Mouse (Mus musculus) embryo, embryonic 10 days (tissue): ENCODE results near the gene Pde1c.
A peak's percentile ranks its signal among the peaks of the same experiment; 100 is the strongest.

Source experiments
- DNase-seq: peaks from one replicate; pipeline ENCODE4 v3.0.0-alpha.2; 2015; ENCODE audit warnings: low spot score

Pde1c gene

DNA sequence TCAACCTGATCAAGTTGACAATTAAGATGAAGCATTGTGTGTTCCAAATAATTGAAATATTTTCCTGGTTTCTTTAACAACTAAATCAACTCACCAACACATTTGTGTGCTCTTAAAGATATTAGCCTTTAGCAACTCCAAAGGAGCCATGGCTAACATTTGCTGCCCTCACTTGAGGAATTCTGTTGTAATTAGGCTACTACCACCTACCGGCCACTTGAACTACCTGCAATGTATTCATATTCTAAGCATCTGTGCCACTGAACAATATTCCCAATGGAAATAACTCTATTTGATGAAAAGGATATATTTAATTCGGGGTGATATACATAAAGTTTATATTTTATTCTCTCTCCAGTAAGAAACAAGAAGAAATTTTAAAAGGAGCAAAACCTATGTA is 121.0 kb downstream of the Pde1c start:
- DNase-seq, result peak; percentile 62

DNA sequence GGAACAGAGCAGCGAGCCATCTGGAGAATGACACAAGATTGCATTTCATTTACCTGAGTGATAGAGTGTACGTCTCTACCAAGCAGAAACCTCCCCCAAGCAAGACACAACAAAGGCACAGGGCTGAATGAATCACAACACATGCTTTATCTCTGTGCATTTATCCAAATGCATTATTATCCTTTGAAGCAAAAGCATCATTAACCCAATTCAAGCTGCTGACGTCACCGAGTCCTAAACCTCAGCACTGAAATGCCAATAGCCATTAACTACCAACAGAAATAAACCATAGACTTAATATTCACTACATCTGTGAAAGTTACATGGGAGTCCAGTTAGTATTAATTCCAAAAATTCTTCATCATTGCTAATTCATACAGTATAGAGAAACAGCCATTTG is 127.4 kb downstream of the Pde1c start:
- DNase-seq, result no peak

DNA sequence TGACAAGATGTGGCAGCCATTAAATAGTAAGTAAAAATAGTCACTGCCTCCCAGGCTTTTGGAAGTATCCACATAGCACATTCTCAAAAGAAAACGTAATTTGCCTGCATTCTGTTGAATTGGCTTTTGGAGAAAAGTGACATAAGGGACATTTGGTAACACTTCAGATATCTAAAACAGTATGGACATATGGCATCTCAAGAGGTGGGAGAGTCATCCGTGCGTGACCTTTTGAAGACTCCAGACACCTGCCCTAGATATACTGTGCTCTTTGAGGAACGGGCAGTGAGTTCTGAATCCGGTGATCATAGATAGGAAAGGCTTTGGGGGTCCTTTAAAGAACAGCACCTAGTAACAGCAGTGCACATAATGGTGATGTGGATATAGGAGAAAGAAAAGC is 143.1 kb downstream of the Pde1c start:
- no peak for DNase-seq

DNA sequence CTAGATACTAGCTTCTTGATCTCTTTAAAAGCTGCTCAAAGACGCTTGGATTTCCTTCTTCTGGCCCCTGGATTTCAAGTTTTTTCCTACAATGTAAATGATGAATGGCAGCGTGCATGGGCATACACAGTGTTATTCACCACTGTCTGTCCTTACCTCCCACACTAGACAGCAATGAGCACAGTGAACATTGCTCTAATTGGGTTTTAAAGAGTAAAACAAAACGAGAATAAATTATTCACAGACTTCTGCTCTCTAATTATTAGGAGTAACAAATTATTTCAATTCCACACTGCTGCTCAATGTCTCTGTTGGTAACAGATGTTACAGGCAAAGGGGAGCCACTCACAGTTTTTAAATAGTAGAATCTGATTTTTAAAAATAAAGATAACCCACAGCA is 146.0 kb downstream of the Pde1c start:
- no peak for DNase-seq

DNA sequence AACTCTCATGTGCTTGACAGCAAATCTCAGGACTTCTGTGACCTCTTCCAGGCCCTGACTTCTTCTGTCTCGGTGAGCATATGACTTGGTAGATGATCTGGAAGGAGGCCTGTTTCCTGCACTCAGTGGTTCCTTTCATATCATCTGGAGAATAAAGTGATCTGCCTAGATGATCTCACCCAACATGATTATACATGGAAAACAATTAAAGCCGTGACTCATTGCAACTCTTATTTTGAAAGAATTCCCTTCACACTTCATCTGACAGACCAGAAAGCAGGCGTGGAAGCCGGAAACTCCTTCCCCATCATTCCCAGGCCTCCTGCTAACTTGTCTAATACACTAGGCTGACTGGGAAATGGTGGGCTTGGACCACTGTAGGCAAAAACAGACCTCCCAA is 152.7 kb downstream of the Pde1c start:
- no peak for DNase-seq

DNA sequence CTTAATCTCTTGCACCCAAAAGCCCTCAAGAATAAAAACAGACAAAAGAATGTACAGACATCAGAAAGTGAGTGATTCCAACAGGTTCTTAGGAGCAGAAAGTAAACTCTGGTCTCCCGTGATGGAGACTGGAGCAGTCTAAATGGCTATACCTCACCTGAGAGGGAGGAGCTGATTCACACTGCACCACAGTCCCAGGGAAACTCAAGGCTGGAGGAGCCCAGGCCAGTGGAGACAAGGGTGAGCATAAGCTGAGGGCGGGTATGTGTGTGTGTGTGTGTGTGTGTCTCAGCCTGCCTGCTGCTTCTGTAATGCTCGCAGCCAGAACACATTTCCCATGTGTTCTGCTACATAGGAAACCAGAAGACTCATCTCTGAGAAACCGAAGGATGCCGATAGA is 179.7 kb downstream of the Pde1c start:
- DNase-seq, result no peak

DNA sequence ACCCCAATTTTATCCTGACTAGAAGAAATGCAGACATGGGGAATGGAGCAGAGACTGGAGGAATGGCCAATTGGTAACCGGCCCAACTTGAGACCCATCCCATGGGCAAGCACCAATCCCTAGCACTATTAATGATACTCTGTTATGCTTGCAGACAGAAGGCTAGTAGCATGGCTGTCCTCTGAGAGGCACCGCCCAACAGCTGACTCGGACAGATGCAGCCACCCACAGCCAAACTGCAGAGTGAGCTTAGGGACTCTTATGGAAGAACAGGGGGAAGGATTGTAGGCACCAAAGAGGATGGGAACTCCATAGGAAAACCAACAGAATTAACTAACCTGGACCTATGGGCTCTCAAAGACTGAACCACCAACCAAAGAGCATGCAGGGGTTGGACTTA is 192.5 kb downstream of the Pde1c start:
- DNase-seq, result no peak

DNA sequence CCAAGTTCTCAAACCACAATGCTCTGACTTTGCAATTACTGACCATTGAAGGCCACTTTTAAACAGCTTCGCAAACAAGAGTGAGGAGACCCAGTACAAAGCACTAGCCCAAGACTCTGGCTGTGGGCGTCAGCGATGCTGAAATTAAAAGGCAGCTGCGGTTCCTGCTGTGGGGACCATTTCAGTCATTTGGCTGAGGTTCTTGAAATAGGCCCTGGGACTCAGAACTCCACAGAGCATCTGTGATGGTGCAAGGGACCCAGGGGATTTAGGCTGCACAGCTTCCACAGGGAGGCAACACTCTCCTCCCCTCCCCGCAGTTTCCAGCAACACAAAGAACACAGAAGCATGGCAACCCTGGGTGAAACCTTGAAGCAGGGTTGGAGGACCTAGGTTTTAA is 194.7 kb downstream of the Pde1c start:
- no peak for DNase-seq

DNA sequence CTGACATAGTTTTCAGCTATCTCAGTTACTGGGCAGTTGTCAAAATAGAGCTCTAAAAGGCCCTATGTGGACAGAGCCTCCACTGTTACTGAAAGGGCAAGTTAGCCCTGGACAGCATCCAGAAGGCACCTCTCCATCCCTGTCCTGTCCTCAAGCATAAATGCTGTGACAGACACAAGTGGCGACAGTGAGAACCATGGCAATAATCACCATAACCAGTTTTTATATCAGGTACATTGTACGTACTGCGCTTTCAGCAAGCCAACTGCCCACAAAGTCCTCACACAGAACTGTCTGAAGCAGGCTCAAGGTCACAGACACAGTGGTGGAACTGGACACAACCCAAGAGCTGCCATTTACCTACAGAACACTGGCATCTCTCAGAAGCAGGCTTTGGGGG is 195.2 kb downstream of the Pde1c start:
- no peak for DNase-seq

DNA sequence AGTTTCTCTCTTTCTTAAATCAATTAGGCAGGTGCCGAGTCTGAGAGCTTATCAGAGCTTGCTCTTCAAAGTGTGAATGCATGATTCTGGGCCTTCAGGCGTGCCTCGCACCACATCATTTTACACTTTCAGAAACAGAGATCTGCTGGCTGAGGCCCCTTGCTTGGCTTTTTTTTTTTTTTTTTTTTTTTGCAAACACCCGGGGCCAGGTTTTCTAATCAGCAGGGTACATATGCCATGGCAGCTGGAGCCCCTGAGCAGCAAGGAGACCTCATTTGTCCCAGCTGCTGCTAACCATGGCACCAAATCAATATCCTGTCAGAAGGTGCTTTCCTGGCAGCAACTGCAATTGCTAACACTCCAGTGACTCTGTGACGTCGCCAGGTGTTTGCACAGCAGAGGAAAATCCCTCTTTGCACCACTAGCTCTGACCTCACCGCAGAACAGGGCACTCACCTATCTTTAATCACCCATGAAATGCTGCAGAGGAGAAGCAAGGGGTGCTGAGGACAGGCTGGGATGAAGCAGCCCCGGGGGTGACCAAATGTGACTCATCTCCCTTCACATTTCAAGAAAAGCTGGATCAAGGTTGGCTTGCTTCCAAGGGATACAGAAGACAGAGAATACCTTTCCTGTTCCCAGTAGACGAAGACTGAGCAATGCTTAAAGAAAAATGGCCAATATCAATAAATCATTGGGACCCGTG is 195.7 kb downstream of the Pde1c start:
- no peak for DNase-seq

DNA sequence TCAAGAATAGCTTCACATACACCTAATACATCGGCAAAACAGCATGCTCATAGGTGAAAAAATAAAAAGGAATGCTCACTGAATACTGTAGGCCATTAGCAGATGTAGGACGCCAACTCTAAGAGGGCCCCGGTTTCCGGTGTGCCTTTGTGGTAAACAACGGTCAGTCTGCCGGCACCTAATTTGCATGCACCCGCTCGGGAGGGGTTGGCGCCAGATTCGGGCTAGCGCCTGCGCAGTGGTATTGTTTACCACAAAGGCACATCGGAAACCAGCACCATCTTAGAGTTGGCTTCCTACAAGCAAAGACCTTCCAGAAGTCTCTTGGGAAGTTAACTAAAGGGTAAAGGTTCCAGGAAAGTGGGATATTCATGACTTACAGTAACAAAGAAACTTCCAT is 199.4 kb downstream of the Pde1c start:
- no peak for DNase-seq

DNA sequence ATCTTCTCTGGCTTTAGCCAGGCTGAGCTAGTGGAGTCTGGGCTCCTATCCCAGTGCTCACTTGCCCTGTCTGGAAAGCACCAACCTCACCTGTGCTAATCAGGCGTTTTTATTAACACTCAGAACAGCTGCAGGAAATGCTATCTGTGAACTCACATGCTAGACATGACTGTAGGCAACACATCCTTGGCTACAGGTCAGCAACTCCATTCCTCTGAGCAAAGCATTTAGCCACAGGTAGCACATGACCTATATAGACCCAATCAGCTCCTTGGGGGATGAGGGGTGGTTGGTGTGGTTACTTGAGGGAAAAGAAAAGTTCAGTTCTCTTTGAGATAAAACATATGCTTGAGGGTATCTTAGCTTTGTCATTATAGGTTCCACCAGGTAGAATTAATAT is 200.8 kb downstream of the Pde1c start:
- no peak for DNase-seq

DNA sequence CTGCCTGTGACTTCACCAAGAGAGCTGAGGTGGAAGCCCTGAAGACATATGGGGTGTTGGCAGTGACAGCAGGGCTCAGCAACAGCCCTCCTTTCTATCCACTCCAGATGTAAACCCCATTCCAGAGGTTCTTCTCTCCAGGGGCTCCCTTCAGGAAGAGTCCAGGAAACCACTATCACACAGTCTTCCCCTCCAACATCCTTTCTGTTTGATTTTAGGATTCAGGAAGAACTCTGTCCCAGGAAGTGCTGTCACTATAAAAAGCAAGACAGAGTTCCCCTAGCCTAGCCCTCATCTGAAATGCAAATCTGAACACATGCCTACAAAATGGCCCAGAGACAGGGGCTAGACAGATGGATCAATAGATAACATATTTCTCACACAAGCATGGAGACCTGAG is 201.6 kb downstream of the Pde1c start:
- DNase-seq, result no peak

DNA sequence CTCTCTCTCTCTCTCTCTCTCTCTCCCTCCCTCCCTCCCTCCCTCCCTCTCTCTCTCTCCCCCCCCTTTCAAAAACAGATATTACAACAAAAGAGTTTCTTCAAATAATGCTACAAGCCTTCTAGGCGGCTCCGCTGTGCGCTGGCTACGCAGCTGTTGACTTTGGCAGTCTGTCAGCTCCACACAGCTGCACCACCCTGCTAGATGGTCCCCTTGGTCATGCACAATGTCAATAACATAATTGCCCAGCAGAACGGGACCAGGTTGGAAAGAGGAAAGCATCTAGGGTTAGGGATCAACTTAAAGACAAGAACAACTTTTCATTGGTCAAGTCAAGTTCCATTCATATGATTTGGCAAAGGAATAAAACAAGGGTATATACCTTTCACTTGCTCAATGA is 206.3 kb downstream of the Pde1c start:
- no peak for DNase-seq

DNA sequence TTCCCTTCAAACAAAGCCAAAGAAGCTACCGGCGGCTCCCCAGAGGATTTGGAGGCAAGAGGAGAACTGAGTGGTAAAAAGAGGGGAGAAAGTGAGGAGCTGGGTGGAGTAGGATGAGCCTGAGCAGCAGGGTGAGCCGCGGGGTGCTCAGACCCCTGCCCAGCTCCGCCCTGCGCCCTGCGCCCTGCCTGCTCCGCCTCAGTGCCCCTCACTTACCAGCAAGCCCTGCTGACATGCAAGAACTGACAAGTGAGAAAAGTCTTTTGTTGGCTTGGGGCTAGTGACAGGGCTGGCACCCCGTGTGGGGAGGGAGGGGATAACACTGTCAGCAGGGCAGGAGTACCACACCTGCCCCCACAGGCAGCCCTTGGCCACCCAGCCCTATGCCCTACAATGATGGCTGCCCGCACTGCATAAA is 206.8 kb downstream of the Pde1c start:
- peak; percentile 66 for DNase-seq

DNA sequence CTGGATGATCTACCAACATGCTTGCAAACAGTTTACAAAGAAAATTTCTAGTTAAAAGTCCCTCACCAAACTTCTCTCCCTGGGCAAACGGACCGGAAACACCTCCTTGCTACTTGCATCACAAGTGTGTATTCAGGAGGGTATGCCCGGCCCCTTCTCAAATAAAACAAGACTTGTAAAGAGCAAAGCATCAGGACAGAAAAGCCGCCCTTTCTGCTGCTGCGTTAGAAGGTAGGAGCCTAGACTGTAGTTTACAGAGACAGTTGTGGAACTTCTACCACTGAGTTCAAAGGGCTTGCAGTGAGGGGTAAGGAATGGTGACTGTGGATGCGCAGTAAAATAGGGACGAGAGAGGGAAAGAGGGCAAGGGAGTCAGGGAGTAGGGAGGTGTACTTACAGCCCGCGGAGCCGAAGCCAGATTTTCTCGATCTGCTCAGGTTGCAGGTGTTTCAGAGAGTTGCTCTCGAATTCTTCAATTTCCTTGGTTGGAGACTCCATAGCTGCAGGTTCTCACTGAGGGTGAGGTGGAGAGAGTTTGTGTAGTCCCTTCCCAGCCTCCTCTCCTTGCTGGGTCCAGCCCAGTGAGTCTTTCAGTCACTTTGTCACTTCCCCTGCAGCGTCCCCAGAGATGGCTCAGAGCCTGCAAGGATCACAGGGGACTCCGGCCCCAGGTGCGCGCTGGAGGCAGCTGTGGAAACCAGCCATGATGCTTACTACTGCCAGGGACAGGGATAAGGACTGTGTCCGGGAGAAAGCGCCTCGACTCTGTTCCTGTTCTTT is 207.4 kb downstream of the Pde1c start:
- DNase-seq, result peak; percentile 26

DNA sequence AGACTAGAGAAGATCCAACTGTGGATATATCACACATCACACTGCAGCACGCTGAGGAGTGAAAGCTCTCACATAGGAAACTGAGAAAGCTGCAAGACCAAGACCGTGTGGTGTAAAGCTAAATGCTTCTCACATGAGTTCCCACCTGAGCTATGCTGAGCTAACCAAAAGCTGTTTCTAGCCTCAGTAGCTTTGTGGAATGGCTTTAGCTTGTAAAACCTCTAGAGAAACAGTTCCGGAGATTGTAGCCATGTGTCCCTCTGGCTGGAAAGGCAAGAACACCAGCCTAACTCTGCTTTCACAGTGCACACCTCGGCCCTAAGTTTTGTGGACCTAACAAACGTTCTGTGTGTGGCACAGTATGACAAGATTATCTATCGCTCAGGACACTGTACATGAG is 208.8 kb downstream of the Pde1c start:
- no peak for DNase-seq

DNA sequence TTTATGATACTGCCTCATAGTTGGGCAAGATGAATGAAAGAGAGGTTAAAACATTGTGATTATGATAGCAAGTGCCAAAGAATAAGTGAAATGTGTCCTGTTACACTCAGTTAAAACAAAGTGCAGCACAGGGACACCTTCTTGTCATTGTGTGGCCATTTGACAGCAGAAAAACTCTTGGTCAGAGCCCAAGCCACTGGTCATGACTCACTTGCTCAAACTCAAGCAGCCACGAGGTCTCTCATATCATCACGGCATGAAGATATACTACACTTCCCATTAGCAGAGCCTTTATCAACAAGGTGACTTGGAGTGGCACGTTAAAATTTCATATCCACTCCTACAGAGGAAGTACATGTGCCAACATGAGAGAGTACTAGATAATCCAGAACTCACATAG is 209.8 kb downstream of the Pde1c start:
- DNase-seq, result no peak

DNA sequence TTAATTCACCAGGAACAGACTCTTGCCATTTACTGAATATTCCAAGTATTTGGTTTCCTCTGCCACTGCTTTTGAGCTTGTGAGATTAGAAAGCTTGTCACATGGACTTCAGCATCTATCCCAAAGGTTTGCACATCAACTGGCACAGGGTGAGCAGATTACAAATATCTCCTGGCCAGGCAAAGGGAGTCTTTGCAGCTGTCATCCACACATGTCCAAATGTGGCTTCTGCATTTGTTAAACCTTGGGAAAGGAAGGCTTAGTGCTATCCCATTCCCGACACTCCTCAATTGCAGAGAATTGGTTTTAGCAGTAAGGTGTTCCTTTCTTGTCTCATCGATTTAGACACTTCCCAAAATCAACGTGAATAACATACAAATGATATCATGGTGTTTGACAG is 221.7 kb downstream of the Pde1c start:
- DNase-seq, result no peak

DNA sequence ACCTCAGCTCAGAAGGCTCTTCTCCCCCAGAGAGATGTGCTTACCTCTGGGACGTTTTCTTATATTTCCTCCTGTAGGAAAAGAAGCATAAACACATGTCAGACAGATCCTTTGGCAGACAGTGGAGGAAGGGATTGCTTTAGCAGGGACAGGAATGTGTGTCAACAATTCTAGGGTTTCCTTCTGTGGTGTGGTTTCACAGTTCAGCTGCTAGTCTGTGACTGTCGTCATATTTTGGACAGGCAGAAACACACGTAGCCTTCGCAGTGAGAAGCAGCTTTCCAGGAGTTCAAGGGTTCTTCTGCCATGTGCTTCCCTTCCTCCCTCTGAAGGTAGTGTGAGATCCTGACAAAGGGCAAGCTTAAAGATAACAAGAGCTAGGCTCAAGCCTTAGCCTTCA is 223.8 kb downstream of the Pde1c start:
- DNase-seq, result no peak

DNA sequence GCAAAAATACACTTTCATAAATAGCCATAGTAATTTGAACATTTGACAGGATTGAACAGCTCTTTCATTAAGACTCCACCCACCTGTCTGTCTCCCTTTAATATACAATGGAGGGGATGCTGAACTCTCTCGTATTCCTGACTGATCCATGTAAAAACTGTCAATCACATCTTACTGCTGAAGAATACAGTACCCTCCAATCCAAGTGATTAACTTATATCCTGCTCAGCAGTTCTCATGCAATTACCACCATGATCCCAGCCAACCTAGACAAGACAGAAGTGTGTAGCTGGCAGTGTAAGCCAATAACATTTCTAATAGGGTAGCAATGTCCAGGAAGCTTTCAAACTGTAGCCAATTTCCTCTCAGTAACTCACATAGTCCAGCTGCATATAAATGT is 226.9 kb downstream of the Pde1c start:
- DNase-seq, result no peak

DNA sequence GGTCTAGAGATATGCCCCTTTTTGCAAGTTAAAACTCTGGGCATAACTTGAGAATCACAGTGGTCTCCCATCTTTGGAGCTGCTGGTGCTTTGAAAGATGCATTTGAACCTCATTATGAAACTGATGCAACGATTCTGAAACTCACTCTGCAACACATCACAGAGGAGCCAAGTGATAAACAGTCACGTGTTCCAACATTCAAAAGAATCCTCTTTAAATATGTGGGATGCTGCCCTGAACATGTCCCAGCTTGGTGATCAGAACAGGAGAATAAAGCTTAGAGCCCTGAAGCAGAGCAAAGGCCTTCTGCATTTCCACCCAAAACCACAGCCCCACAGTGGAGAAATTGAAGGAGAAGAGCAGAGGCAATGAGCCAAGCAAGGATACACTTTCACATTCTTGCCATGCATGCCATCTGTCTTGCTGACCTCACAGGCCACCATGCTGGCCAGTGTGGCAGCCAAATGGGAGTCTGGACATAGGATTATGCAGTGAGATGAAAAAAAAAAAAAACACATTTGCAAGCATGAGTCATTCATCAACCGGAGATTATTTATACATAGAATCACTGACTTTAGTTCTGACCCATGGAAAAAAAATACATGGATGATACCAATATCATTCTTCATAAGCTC is 233.0 kb downstream of the Pde1c start:
- no peak for DNase-seq

DNA sequence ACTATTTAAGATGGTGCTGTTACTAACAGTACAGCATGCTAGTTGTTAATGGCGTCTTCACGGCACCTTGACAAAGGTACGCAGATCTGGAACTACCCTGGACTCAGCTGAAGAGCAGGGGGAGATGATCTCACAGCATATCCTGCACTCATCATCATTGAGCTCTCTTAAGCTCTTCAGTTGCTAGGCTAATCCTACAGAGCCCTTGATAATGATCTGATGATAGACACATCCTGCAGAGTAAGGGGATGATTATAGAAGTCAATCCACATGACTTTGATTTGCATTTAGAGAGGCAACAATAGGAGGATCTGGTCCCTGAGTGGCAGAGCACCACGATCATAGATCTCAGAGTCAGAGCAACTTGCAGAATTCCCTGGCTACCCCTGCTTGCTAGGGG is 236.8 kb downstream of the Pde1c start:
- DNase-seq, result no peak
